Mouse (Mus musculus) MEL (cell line): ENCODE results near the gene Ntf5. TPM values are rescaled to one million over a fixed set of nuclear protein-coding genes. Genes with fewer than 3 reads are reported as not detected.

ENCODE experiments used
- DNase-seq: peaks from one replicate; pipeline ENCODE4 v3.0.0; 2011; ENCODE audit warnings: low read depth, low spot score
- H3K27ac ChIP-seq: 2 replicates; pipeline ENCODE4 v1.5.1; 2012; ENCODE audit warnings: low read depth, mild to moderate bottlenecking, control low read depth, low read length, moderate library complexity; ENCODE audit not compliant: control insufficient read depth
- H3K27me3 ChIP-seq, 2 experiments: fragments of 150-350 bp in 1 of 2; sonication (generic) in 1 of 2; 2 replicates each; pipeline ENCODE4 v1.6.1; 2012; ENCODE audit warnings: low read length in 2 of 2, mild to moderate bottlenecking in 2 of 2, improper control_type of control experiment in 1 of 2, moderate library complexity in 1 of 2; ENCODE audit not compliant: insufficient read depth in 2 of 2, control insufficient read depth in 1 of 2
- H3K36me3 ChIP-seq, 2 experiments: 2 replicates each; pipeline ENCODE4 v1.6.1; 2012 to 2014; ENCODE audit warnings: low read length in 2 of 2, improper control_type of control experiment in 1 of 2, inconsistent platforms in 1 of 2, mild to moderate bottlenecking in 1 of 2; ENCODE audit not compliant: insufficient read depth in 2 of 2, control insufficient read depth in 1 of 2
- H3K4me1 ChIP-seq, 2 experiments: fragments of 150-350 bp in 1 of 2; sonication (generic) in 1 of 2; 2 replicates each; pipeline ENCODE4 v1.6.1; 2012; ENCODE audit warnings: low read length in 2 of 2, improper control_type of control experiment in 1 of 2, mild to moderate bottlenecking in 1 of 2; ENCODE audit not compliant: insufficient read depth in 2 of 2, control insufficient read depth in 1 of 2
- H3K4me3 ChIP-seq, 2 experiments: fragments of 150-350 bp in 1 of 2; sonication (generic) in 1 of 2; 2 replicates each; pipeline ENCODE4 v1.5.1; 2012; ENCODE audit warnings: low read depth in 2 of 2, low read length in 2 of 2, mild to moderate bottlenecking in 2 of 2, moderate library complexity in 2 of 2, control low read depth in 1 of 2, improper control_type of control experiment in 1 of 2; ENCODE audit not compliant: control insufficient read depth in 1 of 2, insufficient read depth in 1 of 2
- H3K79me2 ChIP-seq: 2 replicates; pipeline ENCODE4 v1.6.1; 2012; ENCODE audit warnings: mild to moderate bottlenecking, low read length, moderate library complexity; ENCODE audit not compliant: control insufficient read depth, poor library complexity, insufficient read depth
- H3K9ac ChIP-seq: 2 replicates; pipeline ENCODE4 v1.6.1; 2012; ENCODE audit warnings: low read depth, mild to moderate bottlenecking, control low read depth, low read length, moderate library complexity; ENCODE audit not compliant: control insufficient read depth, poor library complexity, severe bottlenecking
- H3K9me3 ChIP-seq: fragments of 150-350 bp; sonication (generic); replicated peaks from 2 replicates; pipeline ENCODE4 v1.6.1; 2012; ENCODE audit warnings: mild to moderate bottlenecking, low read length, improper control_type of control experiment, moderate library complexity; ENCODE audit not compliant: insufficient read depth
- CHD2 ChIP-seq: IDR thresholded peaks from 2 replicates; pipeline ENCODE4 v1.6.1; 2011; ENCODE audit warnings: low read length, improper control_type of control experiment
- CTCF ChIP-seq, 3 experiments: IDR thresholded peaks in 2 of 3; conservative IDR thresholded peaks in 1 of 3; 2 replicates each; pipeline ENCODE4 v1.5.1; 2011 to 2012; ENCODE audit warnings: low read length in 3 of 3, low read depth in 2 of 3, mild to moderate bottlenecking in 2 of 3, improper control_type of control experiment in 1 of 3, inconsistent platforms in 1 of 3, mixed read lengths in 1 of 3, moderate library complexity in 1 of 3; ENCODE audit not compliant: control insufficient read depth in 1 of 3, insufficient read depth in 1 of 3, poor library complexity in 1 of 3, severe bottlenecking in 1 of 3
- ELF1 ChIP-seq: IDR thresholded peaks from 2 replicates; pipeline ENCODE4 v1.6.1; 2014; ENCODE audit warnings: low read depth, mild to moderate bottlenecking, inconsistent platforms, low read length, improper control_type of control experiment, moderate library complexity
- GABPA ChIP-seq: IDR thresholded peaks from 2 replicates; pipeline ENCODE4 v1.6.1; 2012; ENCODE audit warnings: low read depth, mild to moderate bottlenecking, inconsistent platforms, low read length, improper control_type of control experiment, moderate library complexity
- GATA1 ChIP-seq: IDR thresholded peaks from 2 replicates; pipeline ENCODE4 v1.6.1; 2011; ENCODE audit warnings: low read depth, low read length, improper control_type of control experiment
- HCFC1 ChIP-seq: IDR thresholded peaks from 2 replicates; pipeline ENCODE4 v1.6.1; 2012; ENCODE audit warnings: low read depth, mild to moderate bottlenecking, inconsistent platforms, low read length, improper control_type of control experiment, moderate library complexity
- MAFK ChIP-seq: IDR thresholded peaks from 2 replicates; pipeline ENCODE4 v1.6.1; 2011; ENCODE audit warnings: low read depth, mild to moderate bottlenecking, low read length, improper control_type of control experiment, borderline replicate concordance
- MAX ChIP-seq: IDR thresholded peaks from 2 replicates; pipeline ENCODE4 v1.6.1; 2011; ENCODE audit warnings: low read length, improper control_type of control experiment
- MYC ChIP-seq: IDR thresholded peaks from 2 replicates; pipeline ENCODE4 v1.6.1; 2011; ENCODE audit warnings: low read depth, mild to moderate bottlenecking, low read length, improper control_type of control experiment, moderate library complexity
- NRF1 ChIP-seq: IDR thresholded peaks from 2 replicates; pipeline ENCODE4 v1.6.1; 2014; ENCODE audit warnings: low read depth, mild to moderate bottlenecking, inconsistent platforms, low read length, improper control_type of control experiment, moderate library complexity; ENCODE audit not compliant: poor library complexity, insufficient read depth, severe bottlenecking
- POLR2AphosphoS2 ChIP-seq: IDR thresholded peaks from 2 replicates; pipeline ENCODE4 v1.6.1; 2011; ENCODE audit warnings: low read length, improper control_type of control experiment
- RAD21 ChIP-seq: IDR thresholded peaks from 2 replicates; pipeline ENCODE4 v1.6.1; 2011; ENCODE audit warnings: mild to moderate bottlenecking, low read depth, low read length, improper control_type of control experiment
- TCF12 ChIP-seq: IDR thresholded peaks from 2 replicates; pipeline ENCODE4 v1.6.1; 2014; ENCODE audit warnings: low read depth, mild to moderate bottlenecking, inconsistent platforms, low read length, improper control_type of control experiment, moderate library complexity
- USF2 ChIP-seq, 2 experiments: IDR thresholded peaks; 2 replicates each; pipeline ENCODE4 v1.6.1; 2011 to 2012; ENCODE audit warnings: improper control_type of control experiment in 2 of 2, low read length in 2 of 2, borderline replicate concordance in 1 of 2, inconsistent platforms in 1 of 2, low read depth in 1 of 2, mild to moderate bottlenecking in 1 of 2; ENCODE audit not compliant: insufficient read depth in 1 of 2
- ZC3H11A ChIP-seq: IDR thresholded peaks from 2 replicates; pipeline ENCODE4 v1.6.1; 2012; ENCODE audit warnings: low read depth, mild to moderate bottlenecking, inconsistent platforms, low read length, improper control_type of control experiment
- polyA plus RNA-seq, 2 experiments: library from polyadenylated mRNA; stranded (reverse) in 1 of 2; unstranded in 1 of 2; fragments of >175 nt in 1 of 2; fragments of >200 nt in 1 of 2; gene quantifications; 2 replicates each; pipeline versions ENCODE4 v1.2.1 to v1.2.4; 2012; ENCODE audit warnings: low replicate concordance in 2 of 2, low read depth in 1 of 2; ENCODE audit not compliant: insufficient read length in 2 of 2, insufficient read depth in 1 of 2, missing spikeins in 1 of 2
- total RNA-seq: library from RNA; depleted of rRNA; stranded (reverse); fragments of 300-350 nt; gene quantifications from 2 replicates; pipeline ENCODE4 v1.2.3, GENCODE M21; 2012

Gene Ntf5
- total and polyA plus RNA-seq, 3 experiments = 0.54 to 1.9 TPM; not detected in 1

DNA sequence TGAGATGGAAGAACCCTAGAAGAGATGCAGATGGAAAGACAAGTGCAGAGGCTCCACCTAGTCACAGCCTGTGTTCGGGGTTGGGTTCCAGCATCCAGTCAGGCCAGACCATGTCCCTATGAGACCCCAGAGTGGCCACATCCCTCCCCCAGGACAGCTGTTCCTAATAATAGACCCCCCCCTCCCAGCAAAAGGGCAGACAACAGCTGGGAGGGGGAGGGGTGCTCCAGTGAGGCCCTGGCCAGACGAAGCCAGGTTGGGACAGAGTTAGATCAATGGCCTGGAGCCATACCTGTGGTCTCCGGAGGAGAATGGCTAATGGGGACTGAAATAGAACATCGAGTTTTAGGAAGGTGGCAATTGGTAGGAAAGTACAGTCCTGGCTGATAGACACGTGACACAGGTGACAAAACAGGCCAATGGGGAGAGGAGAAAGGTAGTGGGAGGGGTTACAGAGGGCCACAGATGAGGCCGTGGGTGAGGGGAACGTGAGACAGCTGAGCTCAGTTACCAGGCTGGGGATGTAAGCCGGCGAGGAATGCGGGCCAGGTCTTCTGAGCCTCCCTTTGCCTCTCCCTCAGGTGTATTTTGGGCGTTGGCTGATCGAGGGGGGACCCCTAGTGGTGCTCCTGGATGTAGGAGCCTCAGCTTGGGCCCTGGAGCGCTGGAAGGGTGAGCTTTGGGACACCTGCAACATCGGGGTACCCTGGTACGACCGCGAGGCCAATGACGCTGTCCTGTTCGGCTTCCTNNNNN lies 24.2 kb downstream of the Ntf5 start, which contains the start of gene Ruvbl2:
Gene Ruvbl2 (minus strand): TSS at position 576 of the 756 bp plus-strand sequence.
- H3K9ac ChIP-seq = no peak within 1 kb of the TSS
- H3K27ac ChIP-seq = no peak within 1 kb of the TSS
- H3K27me3 ChIP-seq = no peaks in the 10 kb centered on the region
- peaks cover 21% of the 10 kb centered on the region for H3K79me2 ChIP-seq
- DNase-seq = no peak
- peaks cover 2 to 6% of the 10 kb centered on the region in 2 experiments; a peak in 3 of 4 replicates for H3K36me3 ChIP-seq
- TF ChIP-seq ELF1 (no peak), CTCF (IDR thresholded peaks at IDR 0.05 in 2 of 3, conservative IDR thresholded peaks at IDR 0.05 in 1 of 3; ENCODE audit: control insufficient read depth in 1 of 3, insufficient read depth in 1 of 3, low read depth in 2 of 3, low read length in 3 of 3, poor library complexity in 1 of 3, severe bottlenecking in 1 of 3) (peak in 2 of 3 experiments; percentile 24 to 35; a peak in 4 of 6 replicates), RAD21 (peak; percentile 7), POLR2AphosphoS2 (no peak), USF2 (IDR thresholded peaks at IDR 0.05; ENCODE audit: borderline replicate concordance in 1 of 2, insufficient read depth in 1 of 2, low read depth in 1 of 2, low read length in 2 of 2) (no peak)
- H3K9me3 ChIP-seq = no peaks in the 10 kb centered on the region
- no peak within 1 kb of the TSS for H3K4me3 ChIP-seq
- peaks cover 0 to 7% of the 10 kb centered on the region in 2 experiments; a peak in 3 of 4 replicates for H3K4me1 ChIP-seq

DNA sequence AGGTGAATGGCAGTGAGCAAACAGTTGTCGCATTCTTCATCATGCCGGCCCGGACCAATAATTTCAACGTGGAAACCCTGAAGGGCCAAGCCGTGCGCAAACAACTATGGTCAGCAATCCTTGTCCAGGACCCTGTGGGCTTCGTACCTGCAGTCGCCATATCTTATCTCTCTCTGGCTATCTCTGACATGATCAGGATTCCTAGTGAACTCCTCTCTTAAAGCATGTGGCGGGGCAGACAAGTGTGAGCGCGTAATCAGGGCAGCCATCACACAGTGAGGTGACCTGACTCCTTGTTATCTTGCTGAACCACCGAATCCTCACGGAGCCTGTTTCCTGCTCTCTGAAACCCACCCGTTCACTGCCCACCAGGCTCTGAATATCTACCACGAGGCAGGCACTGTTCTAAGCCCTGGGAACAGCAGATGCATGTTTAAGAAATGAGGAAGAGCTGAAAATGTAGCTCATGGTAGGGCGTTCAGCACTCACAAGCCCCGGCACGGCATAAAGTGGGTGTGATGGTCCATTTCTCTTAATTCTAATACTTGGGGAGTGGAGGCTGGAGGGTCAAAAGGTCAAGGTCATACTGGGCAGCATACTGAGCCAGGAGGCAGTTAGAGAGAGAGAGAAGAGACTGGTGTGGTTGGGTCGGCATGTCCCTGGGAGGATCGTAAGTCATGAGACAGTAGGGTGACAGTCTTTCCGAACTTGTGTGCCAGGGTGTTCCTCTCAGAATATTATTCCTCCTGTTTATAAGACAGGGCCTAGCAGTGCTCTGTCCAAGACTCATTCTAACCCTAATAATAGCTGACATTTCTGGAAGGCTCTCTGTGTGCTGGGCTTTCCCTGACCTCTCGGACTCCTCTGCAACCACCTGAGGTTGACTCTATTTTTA lies 30.3 kb downstream of the Ntf5 start:
- Histone ChIP-seq H3K4me1 (no peaks in the 10 kb centered on the region), H3K79me2 (no peaks in the 10 kb centered on the region), H3K4me3 (no peak overlapping the region), H3K9me3 (no peaks in the 10 kb centered on the region), H3K27me3 (no peaks in the 10 kb centered on the region), H3K36me3 (peaks cover 0 to 4% of the 10 kb centered on the region in 2 experiments; a peak in 1 of 4 replicates), H3K9ac (no peak overlapping the region), H3K27ac (no peak overlapping the region)
- no peak for DNase-seq
- TF ChIP-seq MAFK = no peak
- peak; percentile 23; the same call in 1 of the 2 replicates for TF ChIP-seq GATA1

DNA sequence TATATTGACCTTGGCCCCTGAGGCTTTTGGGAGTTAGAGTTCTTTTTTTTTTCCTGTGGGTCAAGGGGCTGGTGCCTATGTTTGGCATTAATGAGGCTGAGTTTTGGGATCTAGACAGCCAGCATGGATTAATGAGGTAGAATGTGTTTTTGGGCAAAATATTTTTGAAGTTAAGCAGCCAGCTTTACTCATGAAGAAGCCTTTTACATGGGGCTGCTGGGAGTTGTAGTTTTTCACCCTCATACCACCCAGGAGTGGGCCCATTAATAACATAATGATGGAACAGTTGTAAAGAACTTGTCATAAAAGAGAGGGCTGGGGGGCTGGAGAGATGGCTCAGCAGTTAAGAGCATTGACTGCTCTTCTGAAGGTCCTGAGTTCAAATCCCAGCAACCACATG lies 33.1 kb downstream of the Ntf5 start:
- peaks cover 0 to 4% of the 10 kb centered on the region in 2 experiments; a peak in 1 of 4 replicates for H3K36me3 ChIP-seq
- no peak overlapping the region for H3K4me3 ChIP-seq
- no peaks in the 10 kb centered on the region for H3K27me3 ChIP-seq
- H3K9ac ChIP-seq = no peak overlapping the region
- H3K4me1 ChIP-seq = no peaks in the 10 kb centered on the region
- H3K27ac ChIP-seq = no peak overlapping the region
- TF ChIP-seq GABPA = no peak
- no peak for TF ChIP-seq CHD2
- no peak for TF ChIP-seq MYC
- TF ChIP-seq NRF1 = no peak
- no peak for TF ChIP-seq TCF12
- TF ChIP-seq HCFC1 = peak; percentile 74
- no peak for TF ChIP-seq ZC3H11A
- TF ChIP-seq MAX = no peak
- no peak for DNase-seq
- no peaks in the 10 kb centered on the region for H3K9me3 ChIP-seq
- H3K79me2 ChIP-seq = no peaks in the 10 kb centered on the region
